Mouse (Mus musculus) neutrophil, adult 5-6 weeks (primary cell): Measurements from ENCODE around the gene Eif3m. TPM values are rescaled to one million over a fixed set of nuclear protein-coding genes. Genes with fewer than 3 reads are reported as not detected.

Experiments used
- ATAC-seq: fragments of 151-379, 151-347 bp; 2 replicates; pipeline ENCODE4 v1.8.0; 2017; ENCODE audit warnings: mild to moderate bottlenecking, moderate TSS enrichment; ENCODE audit not compliant: insufficient number of reproducible peaks, poor library complexity, low FRiP score, severe bottlenecking; ENCODE audit errors: extremely low read depth
- total RNA-seq: library from RNA; stranded (forward); fragments of 200-1000 nt; gene quantifications from 2 replicates; pipeline ENCODE4 v1.2.3, GENCODE M21; 2017

Eif3m gene
- total RNA-seq, 1 experiment from 2014 or later: 103 TPM

- no peak for ATAC-seq
These were observed 4.4 kb upstream of the Eif3m start for GRCm38 (mm10) chr2:105021256-105021655.

- ATAC-seq: no peak
These were observed 2.6 kb upstream of the Eif3m start for GRCm38 (mm10) chr2:105019457-105019856.

GRCm38 (mm10) chr2:105017802-105018201 is 922 bp upstream of the Eif3m start:
- no peak for ATAC-seq

- no peak for ATAC-seq
These were observed 501 bp downstream of the Eif3m start for GRCm38 (mm10) chr2:105016192-105016966.

GRCm38 (mm10) chr2:105007236-105007635 is 9.6 kb downstream of the Eif3m start:
- ATAC-seq: no peak

GRCm38 (mm10) chr2:104996201-104996600 is 20.7 kb downstream of the Eif3m start:
- ATAC-seq: no peak

GRCm38 (mm10) chr2:104994436-104994835 is 22.4 kb downstream of the Eif3m start:
- ATAC-seq: no peak

- ATAC-seq: peak; percentile 55; the same call in 1 of the 2 replicates
These were observed 27.9 kb downstream of the Eif3m start for GRCm38 (mm10) chr2:104988974-104989373.

GRCm38 (mm10) chr2:104985796-104986195 is 31.1 kb downstream of the Eif3m start:
- ATAC-seq: no peak

- no peak for ATAC-seq
These were observed 35.2 kb downstream of the Eif3m start for GRCm38 (mm10) chr2:104981712-104982111.

- ATAC-seq: no peak
These were observed 52.4 kb downstream of the Eif3m start for GRCm38 (mm10) chr2:104964492-104964891.

Other genes starting within 250 kb of the Eif3m start
- 5.3 and 5.6 TPM in 2 replicates for gene Qser1, start 200.3 kb downstream of the Eif3m start, total RNA-seq
- 1.7 and 3.0 TPM in 2 replicates for gene Prrg4, start 167.2 kb downstream of the Eif3m start, total RNA-seq
- 4.8 TPM in 1 of 2 replicates, not detected in the other for gene Ccdc73, start 149.3 kb downstream of the Eif3m start, total RNA-seq
- gene Gm11060, start 74.9 kb upstream of the Eif3m start, total RNA-seq: not detected in 2 replicates
- gene Wt1, start 109.4 kb upstream of the Eif3m start, total RNA-seq: not detected in 2 replicates
- gene Them7, start 207.2 kb upstream of the Eif3m start, total RNA-seq: not detected in 2 replicates